Mouse (Mus musculus): ENCODE measurements around the gene Rassf2.

Rassf2 gene

GRCm38 (mm10) chr2:131948156-131948555, 81.9 kb downstream of the Rassf2 start:
- in situ Hi-C loops (cut with MboI; ENCODE audit: low pct_unique_long_range_greater_than_20kb in 1 of 2, low sequenced_read_pairs in 2 of 2, unreplicated experiment in 1 of 2), result loop anchor here in 1 of 2 experiments (25.0 kb wide), 2 partner anchors 136 to 386 kb away; partner anchors contain the start of gene Adra1d

DNA sequence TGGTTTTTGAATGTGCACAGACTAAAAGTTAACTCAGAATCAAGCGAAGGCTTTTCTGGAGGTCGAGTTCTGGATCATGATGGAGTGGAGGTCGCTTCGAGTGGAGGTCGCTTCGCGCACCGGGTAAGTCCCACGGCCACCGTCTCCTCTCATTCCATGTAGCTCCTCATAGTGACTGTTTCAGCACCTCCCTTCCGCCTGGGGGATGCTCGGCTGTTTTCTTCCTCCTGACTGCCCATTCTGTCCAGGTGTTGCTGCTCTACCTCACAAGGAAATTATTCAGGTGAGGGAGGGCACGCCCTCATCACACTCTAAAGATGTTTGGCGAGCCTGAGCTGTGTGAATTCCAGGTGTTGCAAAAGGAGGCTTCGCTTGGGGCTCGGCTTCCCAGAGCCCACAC, 83.7 kb downstream of the Rassf2 start:
- in situ Hi-C loops (cut with MboI; ENCODE audit: low pct_unique_long_range_greater_than_20kb in 1 of 2, low sequenced_read_pairs in 2 of 2, unreplicated experiment in 1 of 2), result loop anchor here in 1 of 2 experiments (25.0 kb wide), 2 partner anchors 134 to 384 kb away; partner anchors contain the start of gene Adra1d

DNA sequence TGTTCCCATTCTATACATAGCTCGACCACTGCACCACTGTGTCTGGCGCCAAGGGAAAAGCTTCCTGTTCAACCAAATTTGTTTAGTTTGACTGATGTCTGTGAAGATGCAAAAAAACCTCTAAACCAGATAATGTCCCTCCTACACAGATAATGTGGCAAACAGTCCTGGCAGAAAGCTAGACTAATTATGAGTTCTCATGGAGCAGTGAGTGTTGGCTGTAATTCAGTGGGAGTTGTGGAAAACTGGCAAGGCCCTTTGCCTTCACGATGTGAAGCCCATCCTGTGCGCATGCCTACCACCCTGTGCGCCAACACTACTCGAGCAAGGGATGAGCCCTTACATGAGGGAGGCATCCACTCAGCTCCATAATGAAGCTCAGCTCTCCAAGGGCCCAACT, 84.3 kb downstream of the Rassf2 start:
- in situ Hi-C loops (cut with MboI; ENCODE audit: low pct_unique_long_range_greater_than_20kb in 1 of 2, low sequenced_read_pairs in 2 of 2, unreplicated experiment in 1 of 2), result loop anchor here in 1 of 2 experiments (25.0 kb wide), 2 partner anchors 133 to 383 kb away; partner anchors contain the start of gene Adra1d

DNA sequence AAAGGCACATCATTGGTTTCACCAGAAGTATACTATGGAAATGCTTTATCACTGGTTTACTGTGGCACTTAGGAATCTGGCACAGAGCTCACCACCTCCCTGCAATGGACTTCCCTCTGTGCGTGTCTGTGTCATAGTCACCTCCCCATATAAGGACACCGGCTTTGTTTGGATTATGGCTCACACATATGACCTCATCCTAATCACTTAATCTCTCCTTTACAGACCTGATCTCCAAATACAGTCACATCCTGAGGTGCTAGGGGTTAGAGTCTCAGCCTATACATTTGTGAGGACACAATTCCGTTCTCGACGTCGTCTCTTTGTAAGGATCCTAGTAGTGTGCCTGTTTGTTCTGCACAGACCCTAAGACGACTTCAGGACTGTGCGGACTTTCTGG, 84.8 kb downstream of the Rassf2 start:
- in situ Hi-C loops (cut with MboI; ENCODE audit: low pct_unique_long_range_greater_than_20kb in 1 of 2, low sequenced_read_pairs in 2 of 2, unreplicated experiment in 1 of 2), result loop anchor here in 1 of 2 experiments (25.0 kb wide), 2 partner anchors 133 to 383 kb away; partner anchors contain the start of gene Adra1d

DNA sequence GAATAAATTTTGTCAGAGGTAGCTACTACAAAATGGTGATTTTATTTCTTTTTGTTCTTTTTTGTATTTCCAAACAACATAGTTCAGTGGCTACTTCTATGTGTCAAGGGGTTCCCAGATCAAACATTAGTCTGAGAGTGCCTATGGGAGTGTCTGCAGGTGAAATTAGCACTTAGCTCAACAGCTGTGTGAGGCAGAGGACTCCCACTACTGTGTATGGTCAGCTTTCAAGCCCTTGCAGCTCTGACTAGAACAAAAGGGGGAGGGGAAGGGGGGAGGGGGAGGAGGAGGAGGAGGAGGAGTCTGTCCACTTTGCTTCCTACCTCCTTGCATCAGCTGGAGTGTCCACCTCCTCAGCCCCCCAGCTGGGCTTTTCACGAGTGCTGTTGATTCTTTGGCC, 85.7 kb downstream of the Rassf2 start:
- in situ Hi-C loops (cut with MboI; ENCODE audit: low pct_unique_long_range_greater_than_20kb in 1 of 2, low sequenced_read_pairs in 2 of 2, unreplicated experiment in 1 of 2), result loop anchor here in 1 of 2 experiments (25.0 kb wide), 2 partner anchors 132 to 382 kb away; partner anchors contain the start of gene Adra1d

GRCm38 (mm10) chr2:131941501-131941900, 88.6 kb downstream of the Rassf2 start:
- in situ Hi-C loops (cut with MboI; ENCODE audit: low pct_unique_long_range_greater_than_20kb in 1 of 2, low sequenced_read_pairs in 2 of 2, unreplicated experiment in 1 of 2), result loop anchor here in 1 of 2 experiments (25.0 kb wide), 2 partner anchors 129 to 379 kb away; partner anchors contain the start of gene Adra1d

- in situ Hi-C loops (cut with MboI; ENCODE audit: low pct_unique_long_range_greater_than_20kb in 1 of 2, low sequenced_read_pairs in 2 of 2, unreplicated experiment in 1 of 2), result loop anchor here in 1 of 2 experiments (25.0 kb wide), 2 partner anchors 128 to 378 kb away; partner anchors contain the start of gene Adra1d
Measured at GRCm38 (mm10) chr2:131940506-131940905, 89.6 kb downstream of the Rassf2 start.

Data from mouse embryonic stem cell (cell line).